Mouse (Mus musculus): Measurements from ENCODE around the gene Ift57.

Gene Ift57

GRCm38 (mm10) chr16:49753318-49753717 lies 54.3 kb downstream of the Ift57 start:
- DNase-seq (ENCODE audit: low spot score in 2 of 2), result no peak

GRCm38 (mm10) chr16:49760517-49761203 lies 61.6 kb downstream of the Ift57 start:
- no peak for DNase-seq (ENCODE audit: low spot score in 2 of 2)

- no peak for DNase-seq (ENCODE audit: low spot score in 2 of 2)
Observed at GRCm38 (mm10) chr16:49761981-49762380, 62.9 kb downstream of the Ift57 start.

- no peak for DNase-seq (ENCODE audit: low spot score in 2 of 2)
Observed at GRCm38 (mm10) chr16:49766326-49766725, 67.3 kb downstream of the Ift57 start.

- DNase-seq (ENCODE audit: low spot score in 2 of 2), result no peak
Observed at GRCm38 (mm10) chr16:49768491-49769031, 69.5 kb downstream of the Ift57 start.

- no peak for DNase-seq (ENCODE audit: low spot score in 2 of 2)
Observed at GRCm38 (mm10) chr16:49769831-49770261, 70.8 kb downstream of the Ift57 start.

GRCm38 (mm10) chr16:49770320-49771189 lies 71.5 kb downstream of the Ift57 start:
- DNase-seq (ENCODE audit: low spot score in 2 of 2), result no peak

GRCm38 (mm10) chr16:49771609-49772396 lies 72.8 kb downstream of the Ift57 start:
- DNase-seq (ENCODE audit: low spot score in 2 of 2), result no peak

- DNase-seq (ENCODE audit: low spot score in 2 of 2), result no peak
Observed at GRCm38 (mm10) chr16:49772576-49772975, 73.5 kb downstream of the Ift57 start.

GRCm38 (mm10) chr16:49773068-49773467 lies 74.0 kb downstream of the Ift57 start:
- DNase-seq (ENCODE audit: low spot score in 2 of 2), result no peak

GRCm38 (mm10) chr16:49774059-49775001 lies 75.3 kb downstream of the Ift57 start:
- no peak for DNase-seq (ENCODE audit: low spot score in 2 of 2)

- DNase-seq (ENCODE audit: low spot score in 2 of 2), result no peak
Observed at GRCm38 (mm10) chr16:49775002-49775966, 76.3 kb downstream of the Ift57 start.

GRCm38 (mm10) chr16:49776981-49777380 lies 77.9 kb downstream of the Ift57 start:
- DNase-seq (ENCODE audit: low spot score in 2 of 2), result no peak

- no peak for DNase-seq (ENCODE audit: low spot score in 2 of 2)
Observed at GRCm38 (mm10) chr16:49781556-49782156, 82.6 kb downstream of the Ift57 start.

- DNase-seq (ENCODE audit: low spot score in 2 of 2), result no peak
Observed at GRCm38 (mm10) chr16:49783369-49783768, 84.3 kb downstream of the Ift57 start.

GRCm38 (mm10) chr16:49786116-49786515 lies 87.1 kb downstream of the Ift57 start:
- no peak for DNase-seq (ENCODE audit: low spot score in 2 of 2)

- no peak for DNase-seq (ENCODE audit: low spot score in 2 of 2)
Observed at GRCm38 (mm10) chr16:49787714-49788113, 88.7 kb downstream of the Ift57 start.

GRCm38 (mm10) chr16:49790575-49791465 lies 91.8 kb downstream of the Ift57 start:
- no peak for DNase-seq (ENCODE audit: low spot score in 2 of 2)
